Mouse (Mus musculus) liver, postnatal 0 days (tissue): Measurements from ENCODE around the gene C330021F23Rik. TPM values are rescaled to one million over a fixed set of nuclear protein-coding genes. Genes with fewer than 3 reads are reported as not detected.

Source experiments
- ATAC-seq: fragments of 200-750 bp; cut with Nextera tagmentation; 2 replicates; pipeline ENCODE4 v1.8.0; 2017; ENCODE audit warnings: mild to moderate bottlenecking, moderate library complexity
- DNase-seq: peaks from one replicate; pipeline ENCODE4 v3.0.0-alpha.2; 2016
- H3K27ac ChIP-seq: fragments of 300-500 bp; sonication (generic); 2 replicates; pipeline ENCODE4 v1.5.1; 2014; ENCODE audit warnings: antibody characterized with exemption, moderate library complexity, mild to moderate bottlenecking, low read depth
- H3K27me3 ChIP-seq: fragments of 300-500 bp; sonication (generic); 2 replicates; pipeline ENCODE4 v1.6.1; 2014; ENCODE audit warnings: low read length, control low read depth, mixed read lengths; ENCODE audit not compliant: insufficient read depth
- H3K36me3 ChIP-seq: fragments of 300-500 bp; sonication (generic); replicated peaks from 2 replicates; pipeline ENCODE4 v1.6.1; 2014; ENCODE audit warnings: mild to moderate bottlenecking, control low read depth, low read length, moderate library complexity, mixed read lengths; ENCODE audit not compliant: insufficient read depth
- H3K4me1 ChIP-seq: fragments of 300-500 bp; sonication (generic); 2 replicates; pipeline ENCODE4 v1.6.1; 2014; ENCODE audit warnings: antibody characterized with exemption, mild to moderate bottlenecking, control low read depth; ENCODE audit not compliant: insufficient read depth
- H3K4me2 ChIP-seq: fragments of 300-500 bp; sonication (generic); 2 replicates; pipeline ENCODE4 v1.6.1; 2014; ENCODE audit warnings: low read depth, mild to moderate bottlenecking, low read length, moderate library complexity, mixed read lengths
- H3K4me3 ChIP-seq: fragments of 300-500 bp; sonication (generic); 2 replicates; pipeline ENCODE4 v1.5.1; 2014; ENCODE audit warnings: low read depth, low read length
- H3K9ac ChIP-seq: fragments of 300-500 bp; sonication (generic); replicated peaks from 2 replicates; pipeline ENCODE4 v1.6.1; 2014; ENCODE audit warnings: mild to moderate bottlenecking, moderate library complexity
- H3K9me3 ChIP-seq: fragments of 300-500 bp; sonication (generic); 2 replicates; pipeline ENCODE4 v1.6.1; 2016; ENCODE audit warnings: mild to moderate bottlenecking, control low read depth, low read length, mixed read lengths
- CTCF ChIP-seq: sonication (generic); IDR thresholded peaks from 2 replicates; pipeline ENCODE4 v1.5.1; 2016; ENCODE audit warnings: antibody characterized with exemption, low read depth
- EP300 ChIP-seq: IDR thresholded peaks from 2 replicates; pipeline ENCODE4 v1.6.1; 2016; ENCODE audit warnings: antibody characterized with exemption, low read depth, mild to moderate bottlenecking
- WGBS: fragments of 180-500 bp; shearing (Covaris S2); extraction: QIAGEN DNeasy Blood & Tissue Kit; methylation state at CpG from one replicate; pipeline ENCODE4 v1.1.7; 2014; ENCODE audit not compliant: insufficient replicate concordance; 5-methylcytosine and 5-hydroxymethylcytosine counted together
- polyA plus RNA-seq: library from polyadenylated mRNA; unstranded; fragments of >200 nt; fragmentation: Nextera tagmentation; extraction: Ambion mirVana; gene quantifications from 2 replicates; pipeline ENCODE4 v1.2.1, GENCODE M21; 2015

C330021F23Rik gene
- polyA plus RNA-seq, 1 experiment from 2014 or later: 0.89 TPM

DNA sequence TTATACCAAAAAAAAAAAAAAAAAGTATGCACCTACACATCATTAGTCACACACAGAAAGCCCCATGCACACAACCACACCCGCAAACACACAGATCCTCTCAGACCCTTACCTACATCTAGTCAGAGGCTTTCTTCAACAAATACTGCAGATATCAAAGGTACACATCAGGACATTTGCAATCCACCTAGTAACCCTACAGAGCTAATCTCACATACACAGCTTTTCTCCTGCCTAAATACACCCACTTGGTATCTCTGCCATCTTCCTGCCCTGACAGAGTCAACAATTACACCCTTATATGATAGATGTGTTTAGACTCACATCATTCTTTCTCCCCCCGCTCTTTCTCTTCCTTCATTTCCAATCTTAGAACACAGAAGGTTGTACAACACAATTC is 18.7 kb downstream of the C330021F23Rik start:
- Histone ChIP-seq H3K4me2 (no peak overlapping the region), H3K27ac (no peak overlapping the region), H3K4me3 (no peak overlapping the region), H3K9me3 (no peaks in the 10 kb centered on the region), H3K4me1 (peaks cover 4% of the 10 kb centered on the region; the same call in 1 of the 2 replicates), H3K27me3 (peaks cover 10% of the 10 kb centered on the region; the same call in 1 of the 2 replicates), H3K36me3 (no peaks in the 10 kb centered on the region), H3K9ac (no peak overlapping the region)
- 73% methylated on average over 2 of the region's 2 CpGs for WGBS
- ATAC-seq: no peak
- no peak for DNase-seq
- TF ChIP-seq CTCF: no peak
- TF ChIP-seq EP300: 0 out of 2 replicates have a peak, but pooled peaks have one; percentile 8

DNA sequence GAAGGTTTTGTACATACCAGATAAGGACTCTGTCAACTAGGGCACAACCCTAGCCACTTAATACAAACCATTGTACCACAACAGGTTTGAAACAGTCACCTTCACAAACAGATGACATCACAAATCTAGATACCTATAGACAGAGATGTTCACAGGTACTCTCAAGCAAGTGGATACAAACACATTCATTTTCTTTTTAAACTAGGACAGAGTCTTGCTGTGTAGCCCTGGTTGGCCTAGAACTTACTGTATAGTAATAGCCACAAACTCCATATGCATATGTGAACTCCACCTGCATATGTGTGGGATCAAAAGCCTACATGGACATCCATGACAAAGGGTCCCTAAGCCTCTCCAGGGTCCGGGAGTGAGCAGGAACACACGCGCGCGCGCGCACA is 19.2 kb downstream of the C330021F23Rik start, which contains the start of gene Camsap3:
Camsap3 (plus strand) TSS at position 301 of the 398 bp plus-strand sequence.
- ATAC-seq (0 out of 2 replicates have a peak, but pooled peaks have one; percentile 2), DNase-seq (no peak)
- peaks cover 10% of the 10 kb centered on the region; the same call in 1 of the 2 replicates for H3K27me3 ChIP-seq
- peak within 1 kb of the TSS; percentile 71 for H3K4me3 ChIP-seq
- peak within 1 kb of the TSS; percentile 71 for H3K27ac ChIP-seq
- peak within 1 kb of the TSS; percentile 83 for H3K4me2 ChIP-seq
- peak within 1 kb of the TSS; percentile 61 for H3K9ac ChIP-seq
- H3K9me3 ChIP-seq: no peaks in the 10 kb centered on the region
- peaks cover 4% of the 10 kb centered on the region; the same call in 1 of the 2 replicates for H3K4me1 ChIP-seq
- 11% methylated on average over 7 of the region's 7 CpGs for WGBS
- TF ChIP-seq CTCF (no peak), EP300 (no peak)
- H3K36me3 ChIP-seq: no peaks in the 10 kb centered on the region

DNA sequence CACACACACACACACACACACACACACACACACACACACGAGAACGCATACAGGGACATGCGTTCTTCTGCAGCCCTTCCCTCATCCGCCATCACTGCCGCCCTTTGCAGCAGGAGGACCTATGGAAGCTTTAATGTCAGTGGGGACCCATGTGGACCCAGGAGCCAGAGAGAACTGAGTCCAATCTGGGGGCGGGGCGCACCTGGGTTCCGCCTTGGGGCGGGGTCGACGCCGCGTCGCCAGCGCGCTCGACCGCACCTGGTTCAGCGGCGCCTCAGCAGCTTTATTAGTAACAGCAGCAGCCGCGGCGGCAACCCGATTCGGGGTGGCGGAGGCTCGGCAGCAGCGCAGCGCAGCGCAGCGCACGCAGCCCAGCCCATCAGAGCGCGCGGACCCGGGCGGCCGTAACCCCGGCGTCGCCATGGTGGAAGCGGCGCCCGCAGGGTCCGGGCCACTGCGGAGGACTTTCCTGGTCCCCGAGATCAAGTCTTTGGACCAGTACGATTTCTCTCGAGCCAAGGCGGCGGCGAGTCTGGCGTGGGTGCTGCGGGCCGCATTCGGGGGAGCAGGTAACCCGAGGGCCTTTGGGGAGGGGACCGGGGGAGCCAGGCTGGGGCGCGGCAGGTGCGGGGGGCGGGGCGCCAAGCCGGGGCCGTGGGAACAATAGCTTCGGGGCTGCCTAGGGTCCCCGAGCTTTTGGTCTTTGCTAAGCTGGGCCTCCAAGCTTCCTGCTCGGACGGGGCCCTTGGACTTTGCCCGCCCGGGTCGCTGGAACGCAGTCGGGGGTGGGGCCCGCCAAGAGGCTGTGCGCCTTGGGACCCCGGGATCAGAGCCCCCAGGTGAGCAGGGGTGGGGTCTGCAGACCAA is 19.8 kb downstream of the C330021F23Rik start:
- DNase-seq (peak; percentile 78), ATAC-seq (peak; percentile 85)
- H3K27me3 ChIP-seq: peaks cover 10% of the 10 kb centered on the region; the same call in 1 of the 2 replicates
- H3K9me3 ChIP-seq: no peaks in the 10 kb centered on the region
- peak overlapping the region; percentile 61 for H3K9ac ChIP-seq
- peaks cover 4% of the 10 kb centered on the region; the same call in 1 of the 2 replicates for H3K4me1 ChIP-seq
- under 1% methylated on average over 56 of the region's 77 CpGs for WGBS
- H3K4me2 ChIP-seq: peak overlapping the region; percentile 83
- peak overlapping the region; percentile 71 for H3K27ac ChIP-seq
- TF ChIP-seq EP300 (no peak), CTCF (no peak)
- H3K4me3 ChIP-seq: peak overlapping the region; percentile 71
- no peaks in the 10 kb centered on the region for H3K36me3 ChIP-seq

DNA sequence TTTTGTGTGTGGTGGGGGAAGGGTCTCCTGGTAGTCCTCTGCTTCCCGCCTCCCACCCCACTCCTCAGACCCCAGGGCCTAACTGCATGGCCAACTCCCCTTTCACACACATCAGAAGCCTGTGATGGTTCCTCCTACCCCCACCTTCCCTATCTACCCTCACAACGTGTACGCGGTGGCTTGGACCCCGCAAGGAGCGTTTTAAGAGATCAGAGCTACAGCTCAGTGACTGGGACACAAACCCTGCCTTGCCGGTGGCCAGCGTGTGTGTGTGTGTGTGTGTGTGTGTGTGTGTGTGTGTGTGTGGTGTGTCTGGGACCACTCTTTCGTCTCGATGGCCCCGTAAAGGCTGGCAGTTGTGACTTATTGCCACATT is 20.5 kb downstream of the C330021F23Rik start:
- peak overlapping the region; percentile 61 for H3K9ac ChIP-seq
- no peaks in the 10 kb centered on the region for H3K36me3 ChIP-seq
- H3K4me2 ChIP-seq: peak overlapping the region; percentile 83
- 5% methylated on average over 11 of the region's 11 CpGs for WGBS
- peak overlapping the region; percentile 71 for H3K4me3 ChIP-seq
- ATAC-seq: peak; percentile 30; the same call in 1 of the 2 replicates
- no peaks in the 10 kb centered on the region for H3K9me3 ChIP-seq
- H3K27me3 ChIP-seq: peaks cover 10% of the 10 kb centered on the region; the same call in 1 of the 2 replicates
- DNase-seq: no peak
- H3K4me1 ChIP-seq: peaks cover 4% of the 10 kb centered on the region; the same call in 1 of the 2 replicates
- no peak for TF ChIP-seq EP300
- TF ChIP-seq CTCF: no peak
- H3K27ac ChIP-seq: peak overlapping the region; percentile 71

DNA sequence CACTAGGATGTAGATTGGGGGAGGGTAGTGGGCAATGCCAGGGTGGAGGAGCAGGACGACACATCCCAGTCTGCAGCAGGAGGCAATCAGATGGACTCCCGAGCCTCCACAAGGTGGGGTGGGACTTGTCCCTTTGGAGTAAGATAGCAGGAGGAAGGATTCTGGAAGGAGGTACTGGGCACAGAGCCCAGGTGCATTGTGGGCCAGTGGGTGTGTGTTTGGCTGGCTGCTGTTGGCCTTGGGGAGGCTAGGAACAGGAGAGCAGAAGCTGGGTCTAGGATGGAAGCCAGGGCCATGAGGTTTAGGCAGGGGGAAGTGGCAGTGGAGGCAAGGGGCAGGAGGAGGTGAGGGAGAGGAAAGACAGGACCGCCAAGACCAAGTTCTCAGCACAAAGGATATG is 25.7 kb downstream of the C330021F23Rik start:
- Histone ChIP-seq H3K27ac (no peak overlapping the region), H3K4me1 (0 out of 2 replicates have a peak, but pooled peaks cover 3% of the 10 kb centered on the region), H3K9ac (no peak overlapping the region), H3K27me3 (no peaks in the 10 kb centered on the region), H3K4me2 (no peak overlapping the region), H3K36me3 (no peaks in the 10 kb centered on the region), H3K9me3 (no peaks in the 10 kb centered on the region), H3K4me3 (no peak overlapping the region)
- DNase-seq: no peak
- ATAC-seq: no peak
- 54% methylated on average over 3 of the region's 3 CpGs for WGBS
- TF ChIP-seq CTCF (no peak), EP300 (no peak)

DNA sequence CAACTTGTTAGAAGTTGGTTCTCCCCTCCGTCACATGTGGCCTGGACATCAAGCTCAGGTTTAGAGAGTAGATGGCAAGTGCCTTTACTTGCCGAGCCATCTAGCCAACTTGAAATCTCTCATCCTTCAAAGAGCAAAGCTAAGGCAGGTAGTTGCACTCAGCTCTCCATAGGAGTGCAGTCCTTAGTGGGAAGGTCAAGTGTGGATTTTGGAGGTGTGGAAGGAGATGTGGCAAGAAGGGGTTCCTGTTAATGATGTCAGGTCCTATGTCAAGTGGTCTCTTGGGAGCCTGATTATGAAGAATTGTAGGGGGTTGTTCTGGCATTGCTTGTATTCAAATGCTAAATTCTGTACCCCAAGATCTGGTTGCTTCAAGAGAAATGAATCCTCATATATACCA is 26.7 kb downstream of the C330021F23Rik start:
- H3K36me3 ChIP-seq: no peaks in the 10 kb centered on the region
- no peaks in the 10 kb centered on the region for H3K27me3 ChIP-seq
- no peaks in the 10 kb centered on the region for H3K9me3 ChIP-seq
- no peak overlapping the region for H3K4me3 ChIP-seq
- no peak overlapping the region for H3K27ac ChIP-seq
- 0 out of 2 replicates have a peak, but pooled peaks cover 3% of the 10 kb centered on the region for H3K4me1 ChIP-seq
- H3K9ac ChIP-seq: no peak overlapping the region
- ATAC-seq (no peak), DNase-seq (no peak)
- H3K4me2 ChIP-seq: no peak overlapping the region
- no peak for TF ChIP-seq EP300
- no peak for TF ChIP-seq CTCF
- WGBS: 79% methylated on average over 2 of the region's 2 CpGs
